In the genomic region with DNA sequence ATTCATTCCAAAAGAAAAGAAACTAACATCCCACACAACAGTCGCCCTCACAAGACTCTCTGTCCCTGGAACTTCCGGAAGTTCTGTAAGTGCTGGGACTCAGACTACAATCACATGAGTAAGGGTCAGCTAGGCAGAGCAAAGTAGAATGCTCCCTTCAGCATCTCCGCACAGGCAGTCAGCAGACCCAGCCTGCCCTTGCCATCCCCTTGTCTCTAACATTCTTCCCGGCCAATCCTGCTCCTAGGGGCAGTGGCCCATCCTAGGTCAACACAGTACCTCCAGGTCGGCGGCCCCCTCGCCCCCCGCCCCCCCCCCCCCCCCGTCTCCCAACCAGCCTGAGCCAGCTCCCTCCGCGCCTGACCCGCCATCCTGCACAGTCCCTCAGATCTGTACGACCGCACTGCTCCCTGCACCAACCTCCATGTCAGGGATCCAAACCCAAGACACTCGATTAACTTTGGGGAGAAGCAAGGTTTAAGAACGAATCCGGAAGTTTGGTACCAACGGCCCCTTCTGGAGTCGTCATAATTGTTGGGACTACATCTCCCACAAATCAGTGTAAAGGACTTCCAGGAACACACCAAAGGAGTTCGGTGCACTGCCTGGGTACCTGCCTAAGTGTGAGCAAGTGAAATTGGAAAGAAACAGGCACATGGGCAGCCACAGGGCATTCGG, we compare ENCODE assay signal across 8 mouse cellular contexts. TPM values are rescaled to one million over a fixed set of nuclear protein-coding genes. Genes with fewer than 3 reads are reported as not detected.
DNase-seq lines count a peak whose midpoint lies in the region; ATAC-seq and TF ChIP-seq lines count a peak whose summit lies in the region.

Zfp65 (minus strand) TSS at position 533 of the 678 bp plus-strand sequence.

- no peak for TF ChIP-seq CTCF in small intestine, adult 2 months (IDR thresholded peaks at IDR 0.05; ENCODE audit: extremely low read depth, insufficient read length, insufficient replicate concordance, low read depth, low read length)

- 4% methylated on average over 18 of the region's 21 CpGs for WGBS in embryonic facial prominence, embryonic 11.5 days
- 3% methylated on average over 20 of the region's 21 CpGs for WGBS in limb, embryonic 11.5 days
- WGBS in midbrain, embryonic 12.5 days, result 4% methylated on average over 14 of the region's 21 CpGs
- WGBS in small intestine, adult 2 months, result 4% methylated on average over 21 of the region's 21 CpGs

- no peaks in the 10 kb centered on the region for H3K27me3 ChIP-seq in embryonic facial prominence, embryonic 11.5 days (ENCODE audit: control insufficient read depth, insufficient read depth, low read length)
- no peaks in the 10 kb centered on the region for H3K27me3 ChIP-seq in limb, embryonic 11.5 days (ENCODE audit: control insufficient read depth, insufficient read depth, low read length)
- no peaks in the 10 kb centered on the region for H3K27me3 ChIP-seq in midbrain, embryonic 12.5 days
- no peaks in the 10 kb centered on the region for H3K27me3 ChIP-seq in small intestine, adult 2 months (ENCODE audit: control insufficient read depth, insufficient read depth, low read length)

- no peak for TF ChIP-seq POLR2A in small intestine, adult 2 months (IDR thresholded peaks at IDR 0.05; ENCODE audit: low read depth, low read length)

- peak within 1 kb of the TSS; percentile 37 for H3K4me2 ChIP-seq in embryonic facial prominence, embryonic 11.5 days (ENCODE audit: low read depth, low read length)
- H3K4me2 ChIP-seq in limb, embryonic 11.5 days (ENCODE audit: low read depth, severe bottlenecking), result peak within 1 kb of the TSS; percentile 58
- peak within 1 kb of the TSS; percentile 69 for H3K4me2 ChIP-seq in midbrain, embryonic 12.5 days (replicated peaks)

- H3K27ac ChIP-seq in embryonic facial prominence, embryonic 11.5 days (replicated peaks; ENCODE audit: low read depth, low read length), result no peak within 1 kb of the TSS
- no peak within 1 kb of the TSS for H3K27ac ChIP-seq in limb, embryonic 11.5 days (replicated peaks; ENCODE audit: low read depth, low read length)
- H3K27ac ChIP-seq in midbrain, embryonic 12.5 days (replicated peaks), result 0 out of 2 replicates have a peak within 1 kb of the TSS, but pooled peaks have one; percentile 10
- H3K27ac ChIP-seq in small intestine, adult 2 months (ENCODE audit: insufficient read depth, low read depth, low read length), result no peak within 1 kb of the TSS

- H3K9ac ChIP-seq in embryonic facial prominence, embryonic 11.5 days (replicated peaks; ENCODE audit: low read length), result peak within 1 kb of the TSS; percentile 47
- H3K9ac ChIP-seq in limb, embryonic 11.5 days (ENCODE audit: low read length), result peak within 1 kb of the TSS; percentile 56
- H3K9ac ChIP-seq in midbrain, embryonic 12.5 days (replicated peaks), result peak within 1 kb of the TSS; percentile 74

- no peaks in the 10 kb centered on the region for H3K9me3 ChIP-seq in embryonic facial prominence, embryonic 11.5 days (replicated peaks; ENCODE audit: control insufficient read depth, low read length)
- no peaks in the 10 kb centered on the region; the same call in 1 of the 2 replicates for H3K9me3 ChIP-seq in limb, embryonic 11.5 days (ENCODE audit: control insufficient read depth, low read length)
- H3K9me3 ChIP-seq in midbrain, embryonic 12.5 days, result no peaks in the 10 kb centered on the region; the same call in 1 of the 2 replicates

- H3K36me3 ChIP-seq in embryonic facial prominence, embryonic 11.5 days (replicated peaks; ENCODE audit: control insufficient read depth, insufficient read depth, low read depth, low read length), result no peaks in the 10 kb centered on the region
- no peaks in the 10 kb centered on the region for H3K36me3 ChIP-seq in limb, embryonic 11.5 days (ENCODE audit: control insufficient read depth, insufficient read depth, low read length)
- no peaks in the 10 kb centered on the region for H3K36me3 ChIP-seq in midbrain, embryonic 12.5 days
- no peaks in the 10 kb centered on the region for H3K36me3 ChIP-seq in small intestine, adult 2 months (ENCODE audit: control insufficient read depth, insufficient read depth, low read length)

- DNase-seq in spleen, adult 12 weeks (ENCODE audit: low spot score), result peak; percentile 1
- DNase-seq in spleen, postnatal 14 days (ENCODE audit: low spot score in 2 of 2), result no peak
- peak; percentile 74 for DNase-seq in embryonic facial prominence, embryonic 11.5 days (ENCODE audit: low spot score)
- DNase-seq in heart, adult 18-20 months, result peak; percentile 64 to 76
- DNase-seq in kidney, adult 11 months, result peak; percentile 76
- DNase-seq in limb, embryonic 11.5 days (ENCODE audit: low spot score), result peak; percentile 74

- peak; percentile 84 for ATAC-seq in embryonic facial prominence, embryonic 11.5 days (replicated peaks; ENCODE audit: insufficient number of reproducible peaks, low FRiP score, low TSS enrichment, low read depth)
- peak; percentile 84 for ATAC-seq in limb, embryonic 11.5 days (ENCODE audit: insufficient number of reproducible peaks, low FRiP score, low TSS enrichment, low read depth)
- ATAC-seq in midbrain, embryonic 12.5 days (ENCODE audit: low FRiP score, low read depth), result peak; percentile 64

- no peaks in the 10 kb centered on the region for H3K4me1 ChIP-seq in embryonic facial prominence, embryonic 11.5 days (ENCODE audit: control insufficient read depth, insufficient read depth, low read length)
- H3K4me1 ChIP-seq in limb, embryonic 11.5 days (ENCODE audit: control insufficient read depth, insufficient read depth, low read length), result no peaks in the 10 kb centered on the region
- 0 out of 2 replicates have a peak, but pooled peaks cover 8% of the 10 kb centered on the region for H3K4me1 ChIP-seq in midbrain, embryonic 12.5 days
- no peaks in the 10 kb centered on the region for H3K4me1 ChIP-seq in small intestine, adult 2 months (ENCODE audit: control insufficient read depth, insufficient read depth, insufficient read length, low read length)

- peak within 1 kb of the TSS; percentile 56 for H3K4me3 ChIP-seq in embryonic facial prominence, embryonic 11.5 days (ENCODE audit: low read depth, low read length)
- peak within 1 kb of the TSS; percentile 61 for H3K4me3 ChIP-seq in limb, embryonic 11.5 days (ENCODE audit: low read depth, low read length)
- H3K4me3 ChIP-seq in midbrain, embryonic 12.5 days, result peak within 1 kb of the TSS; percentile 63
- peak within 1 kb of the TSS; percentile 70 for H3K4me3 ChIP-seq in small intestine, adult 2 months (ENCODE audit: low read depth, low read length)

RNA-seq across cellular contexts. Expression of gene Zfp65, which starts in this region (rescaled TPM):
- polyA plus RNA-seq in embryonic facial prominence, embryonic 11.5 days (2014; fragmentation: Nextera tagmentation; extraction: Ambion mirVana), result 3.8 and 4.1 TPM in 2 replicates
- 1 to 10 TPM; 4.8 to 8.4 TPM for total RNA-seq in heart, adult 18-20 months (2021)
- polyA plus RNA-seq in limb, embryonic 11.5 days (2014; fragmentation: Nextera tagmentation; extraction: Ambion mirVana), result 4.0 and 4.7 TPM in 2 replicates
- 8.0 and 11.2 TPM in 2 replicates for polyA plus RNA-seq in midbrain, embryonic 12.5 days (2016; fragmentation: Nextera tagmentation; extraction: Ambion mirVana)
- polyA plus RNA-seq in small intestine, adult 2 months (2012; rRNA removed), result 0.08 and 0.13 TPM in 2 replicates

Comparison
In these comparisons a context has a peak if more than half of its experiments do, and no peak if none do; other contexts are left out.
1. DNase-seq: peak in spleen, adult 12 weeks (single experiment), embryonic facial prominence, embryonic 11.5 days (single experiment), heart, adult 18-20 months (2 of 2), kidney, adult 11 months (single experiment) and limb, embryonic 11.5 days (single experiment); none in spleen, postnatal 14 days (0 of 2).
2. Peak in every context shown above with its lines, with median percentiles within 50 percentile points of each other: ATAC-seq, H3K4me2 ChIP-seq, H3K4me3 ChIP-seq and H3K9ac ChIP-seq.